Mouse (Mus musculus) spleen, adult 2 months (tissue): ENCODE results near the gene Sebox.

Source experiments
- CTCF ChIP-seq: fragments of 200-500 bp; IDR thresholded peaks from 2 replicates; pipeline ENCODE4 v1.5.1; 2011; ENCODE audit warnings: mild to moderate bottlenecking, inconsistent platforms; ENCODE audit not compliant: insufficient read depth, insufficient read length, insufficient replicate concordance; ENCODE audit errors: extremely low read depth
- POLR2A ChIP-seq: fragments of 200-500 bp; IDR thresholded peaks from 2 replicates; pipeline ENCODE4 v1.6.1; 2011; ENCODE audit warnings: low read depth, low read length, inconsistent platforms

DNA sequence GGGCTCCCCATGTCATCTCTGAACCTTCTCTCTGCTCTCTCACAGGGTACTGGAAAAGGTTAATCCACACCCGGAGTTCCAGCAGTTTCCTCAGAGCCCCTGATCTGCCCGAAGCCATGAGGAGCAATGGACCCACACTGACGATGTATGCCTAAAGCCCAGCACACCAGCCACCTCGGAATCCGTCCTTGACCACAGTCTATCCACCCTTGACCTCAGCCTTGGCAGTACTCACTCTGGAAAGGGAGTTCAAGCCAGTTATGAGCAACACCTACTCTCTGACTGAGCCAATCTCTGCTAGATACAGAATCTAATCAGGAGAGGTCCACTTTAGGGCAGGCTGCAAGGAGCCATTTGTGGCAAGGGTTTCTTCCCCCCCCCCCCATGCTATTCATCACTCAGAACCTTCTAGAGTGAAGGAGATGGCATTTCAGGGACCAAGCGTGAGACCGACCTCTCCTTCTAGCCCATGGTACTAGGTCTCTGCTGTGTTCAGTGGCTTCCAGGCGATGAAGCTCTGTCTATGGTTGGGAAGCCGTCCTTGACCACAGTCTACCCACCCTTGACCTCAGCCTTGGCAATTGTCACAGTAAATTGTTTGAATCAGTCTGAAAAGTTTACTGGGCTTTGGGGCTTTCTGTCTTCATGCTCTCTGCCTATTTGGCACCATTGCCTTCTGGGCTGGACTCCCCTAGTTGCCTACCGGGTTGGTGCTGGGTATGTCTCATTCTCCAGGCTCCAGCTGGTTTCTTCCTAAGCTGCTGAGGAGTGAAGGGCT is 31.7 kb upstream of the Sebox start:
- no peak for TF ChIP-seq CTCF
- TF ChIP-seq POLR2A = no peak
